Mouse (Mus musculus) MEL (cell line): Measurements from ENCODE around the gene Alg5. TPM values are rescaled to one million over a fixed set of nuclear protein-coding genes. Genes with fewer than 3 reads are reported as not detected.
A peak's percentile ranks its signal among the peaks of the same experiment; 100 is the strongest.

Source experiments
- DNase-seq: peaks from one replicate; pipeline ENCODE4 v3.0.0; 2011; ENCODE audit warnings: low read depth, low spot score
- H3K27ac ChIP-seq: 2 replicates; pipeline ENCODE4 v1.5.1; 2012; ENCODE audit warnings: low read depth, mild to moderate bottlenecking, control low read depth, low read length, moderate library complexity; ENCODE audit not compliant: control insufficient read depth
- H3K27me3 ChIP-seq, 2 experiments: fragments of 150-350 bp in 1 of 2; sonication (generic) in 1 of 2; 2 replicates each; pipeline ENCODE4 v1.6.1; 2012; ENCODE audit warnings: low read length in 2 of 2, mild to moderate bottlenecking in 2 of 2, improper control_type of control experiment in 1 of 2, moderate library complexity in 1 of 2; ENCODE audit not compliant: insufficient read depth in 2 of 2, control insufficient read depth in 1 of 2
- H3K36me3 ChIP-seq, 2 experiments: 2 replicates each; pipeline ENCODE4 v1.6.1; 2012 to 2014; ENCODE audit warnings: low read length in 2 of 2, improper control_type of control experiment in 1 of 2, inconsistent platforms in 1 of 2, mild to moderate bottlenecking in 1 of 2; ENCODE audit not compliant: insufficient read depth in 2 of 2, control insufficient read depth in 1 of 2
- H3K4me1 ChIP-seq, 2 experiments: fragments of 150-350 bp in 1 of 2; sonication (generic) in 1 of 2; 2 replicates each; pipeline ENCODE4 v1.6.1; 2012; ENCODE audit warnings: low read length in 2 of 2, improper control_type of control experiment in 1 of 2, mild to moderate bottlenecking in 1 of 2; ENCODE audit not compliant: insufficient read depth in 2 of 2, control insufficient read depth in 1 of 2
- H3K4me3 ChIP-seq, 2 experiments: fragments of 150-350 bp in 1 of 2; sonication (generic) in 1 of 2; 2 replicates each; pipeline ENCODE4 v1.5.1; 2012; ENCODE audit warnings: low read depth in 2 of 2, low read length in 2 of 2, mild to moderate bottlenecking in 2 of 2, moderate library complexity in 2 of 2, control low read depth in 1 of 2, improper control_type of control experiment in 1 of 2; ENCODE audit not compliant: control insufficient read depth in 1 of 2, insufficient read depth in 1 of 2
- H3K79me2 ChIP-seq: 2 replicates; pipeline ENCODE4 v1.6.1; 2012; ENCODE audit warnings: mild to moderate bottlenecking, low read length, moderate library complexity; ENCODE audit not compliant: control insufficient read depth, poor library complexity, insufficient read depth
- H3K9ac ChIP-seq: 2 replicates; pipeline ENCODE4 v1.6.1; 2012; ENCODE audit warnings: low read depth, mild to moderate bottlenecking, control low read depth, low read length, moderate library complexity; ENCODE audit not compliant: control insufficient read depth, poor library complexity, severe bottlenecking
- H3K9me3 ChIP-seq: fragments of 150-350 bp; sonication (generic); replicated peaks from 2 replicates; pipeline ENCODE4 v1.6.1; 2012; ENCODE audit warnings: mild to moderate bottlenecking, low read length, improper control_type of control experiment, moderate library complexity; ENCODE audit not compliant: insufficient read depth
- CHD1 ChIP-seq: IDR thresholded peaks from 2 replicates; pipeline ENCODE4 v1.6.1; 2012; ENCODE audit warnings: low read depth, mild to moderate bottlenecking, inconsistent platforms, low read length, improper control_type of control experiment
- CHD2 ChIP-seq: IDR thresholded peaks from 2 replicates; pipeline ENCODE4 v1.6.1; 2011; ENCODE audit warnings: low read length, improper control_type of control experiment
- CTCF ChIP-seq, 3 experiments: IDR thresholded peaks in 2 of 3; conservative IDR thresholded peaks in 1 of 3; 2 replicates each; pipeline ENCODE4 v1.5.1; 2011 to 2012; ENCODE audit warnings: low read length in 3 of 3, low read depth in 2 of 3, mild to moderate bottlenecking in 2 of 3, improper control_type of control experiment in 1 of 3, inconsistent platforms in 1 of 3, mixed read lengths in 1 of 3, moderate library complexity in 1 of 3; ENCODE audit not compliant: control insufficient read depth in 1 of 3, insufficient read depth in 1 of 3, poor library complexity in 1 of 3, severe bottlenecking in 1 of 3
- GATA1 ChIP-seq: IDR thresholded peaks from 2 replicates; pipeline ENCODE4 v1.6.1; 2011; ENCODE audit warnings: low read depth, low read length, improper control_type of control experiment
- MYB ChIP-seq: IDR thresholded peaks from 2 replicates; pipeline ENCODE4 v1.6.1; 2011; ENCODE audit warnings: mild to moderate bottlenecking, low read depth, low read length, improper control_type of control experiment
- POLR2A ChIP-seq, 2 experiments: IDR thresholded peaks; 2 replicates each; pipeline ENCODE4 v1.6.1; 2011 to 2012; ENCODE audit warnings: low read length in 2 of 2, mild to moderate bottlenecking in 2 of 2, control low read depth in 1 of 2, improper control_type of control experiment in 1 of 2, low read depth in 1 of 2, moderate library complexity in 1 of 2; ENCODE audit not compliant: control insufficient read depth in 1 of 2, insufficient read depth in 1 of 2, poor library complexity in 1 of 2
- POLR2AphosphoS2 ChIP-seq: IDR thresholded peaks from 2 replicates; pipeline ENCODE4 v1.6.1; 2011; ENCODE audit warnings: low read length, improper control_type of control experiment
- RAD21 ChIP-seq: IDR thresholded peaks from 2 replicates; pipeline ENCODE4 v1.6.1; 2011; ENCODE audit warnings: mild to moderate bottlenecking, low read depth, low read length, improper control_type of control experiment
- USF2 ChIP-seq, 2 experiments: IDR thresholded peaks; 2 replicates each; pipeline ENCODE4 v1.6.1; 2011 to 2012; ENCODE audit warnings: improper control_type of control experiment in 2 of 2, low read length in 2 of 2, borderline replicate concordance in 1 of 2, inconsistent platforms in 1 of 2, low read depth in 1 of 2, mild to moderate bottlenecking in 1 of 2; ENCODE audit not compliant: insufficient read depth in 1 of 2
- polyA plus RNA-seq, 2 experiments: library from polyadenylated mRNA; stranded (reverse) in 1 of 2; unstranded in 1 of 2; fragments of >175 nt in 1 of 2; fragments of >200 nt in 1 of 2; gene quantifications; 2 replicates each; pipeline versions ENCODE4 v1.2.1 to v1.2.4; 2012; ENCODE audit warnings: low replicate concordance in 2 of 2, low read depth in 1 of 2; ENCODE audit not compliant: insufficient read length in 2 of 2, insufficient read depth in 1 of 2, missing spikeins in 1 of 2
- total RNA-seq: library from RNA; depleted of rRNA; stranded (reverse); fragments of 300-350 nt; gene quantifications from 2 replicates; pipeline ENCODE4 v1.2.3, GENCODE M21; 2012

The Alg5 gene
- total and polyA plus RNA-seq, 3 experiments = 34.8 to 44.0 TPM; not detected in 1

- no peaks in the 10 kb centered on the region for H3K27me3 ChIP-seq
- peak; percentile 53; the same call in 1 of the 2 replicates for TF ChIP-seq POLR2AphosphoS2
- TF ChIP-seq USF2 (IDR thresholded peaks at IDR 0.05; ENCODE audit: borderline replicate concordance in 1 of 2, insufficient read depth in 1 of 2, low read depth in 1 of 2, low read length in 2 of 2) = no peak
- TF ChIP-seq GATA1 = no peak
- no peak for TF ChIP-seq CHD2
- no peak for TF ChIP-seq CHD1
- TF ChIP-seq, all 39 proteins: peak for 1
- Histone ChIP-seq H3K27ac (no peak overlapping the region), H3K9ac (no peak overlapping the region), H3K4me3 (no peak overlapping the region), H3K36me3 (peaks cover 19 to 54% of the 10 kb centered on the region in 2 experiments), H3K4me1 (peaks cover 3 to 12% of the 10 kb centered on the region in 2 experiments), H3K79me2 (no peaks in the 10 kb centered on the region), H3K9me3 (no peaks in the 10 kb centered on the region)
- DNase-seq = no peak
Observed at GRCm38 (mm10) chr3:54727588-54727987, 7.8 kb upstream of the Alg5 start.

GRCm38 (mm10) chr3:54728100-54728499 is 7.2 kb upstream of the Alg5 start:
- no peak for TF ChIP-seq MYB
- TF ChIP-seq POLR2A (IDR thresholded peaks at IDR 0.05; ENCODE audit: control insufficient read depth in 1 of 2, insufficient read depth in 1 of 2, low read depth in 1 of 2, low read length in 2 of 2, poor library complexity in 1 of 2) = 0 out of 4 replicates have a peak, but pooled peaks of 1 of the 2 experiments have one; percentile 20
- TF ChIP-seq RAD21 = no peak
- no peaks in the 10 kb centered on the region for H3K9me3 ChIP-seq
- H3K36me3 ChIP-seq = peaks cover 25 to 51% of the 10 kb centered on the region in 2 experiments
- DNase-seq = no peak
- H3K27me3 ChIP-seq = no peaks in the 10 kb centered on the region
- H3K4me3 ChIP-seq = no peak overlapping the region
- peaks cover 7 to 14% of the 10 kb centered on the region in 2 experiments for H3K4me1 ChIP-seq
- peaks cover 2% of the 10 kb centered on the region for H3K79me2 ChIP-seq
- no peak overlapping the region for H3K9ac ChIP-seq
- no peak overlapping the region for H3K27ac ChIP-seq

- peaks cover 29 to 40% of the 10 kb centered on the region in 2 experiments for H3K36me3 ChIP-seq
- H3K9me3 ChIP-seq = no peaks in the 10 kb centered on the region
- TF ChIP-seq RAD21 = no peak
- no peak for TF ChIP-seq CTCF (IDR thresholded peaks at IDR 0.05 in 2 of 3, conservative IDR thresholded peaks at IDR 0.05 in 1 of 3; ENCODE audit: control insufficient read depth in 1 of 3, insufficient read depth in 1 of 3, low read depth in 2 of 3, low read length in 3 of 3, poor library complexity in 1 of 3, severe bottlenecking in 1 of 3)
- no peak for DNase-seq
- H3K4me1 ChIP-seq = peaks cover 11 to 14% of the 10 kb centered on the region in 2 experiments
- H3K27ac ChIP-seq = peak overlapping the region; percentile 3; the same call in 1 of the 2 replicates
- no peak overlapping the region for H3K4me3 ChIP-seq
- no peaks in the 10 kb centered on the region for H3K27me3 ChIP-seq
- no peak overlapping the region for H3K9ac ChIP-seq
- peaks cover 28% of the 10 kb centered on the region for H3K79me2 ChIP-seq
Observed at GRCm38 (mm10) chr3:54731626-54732150, 3.7 kb upstream of the Alg5 start.
